In genomic region chr15:88854969-88855830, GRCm38 (mm10) we compare ENCODE assay signal across 9 mouse cellular contexts. TPM values are rescaled to one million over a fixed set of nuclear protein-coding genes. Genes with fewer than 3 reads are reported as not detected.
DNase-seq lines count a peak whose midpoint lies in the region; ATAC-seq lines count a peak whose summit lies in the region.
"Had no signal": no experiment of that assay in that cellular context is flagged by ENCODE, and none has a peak within 500 bp of the region (broad histone marks: within the 10 kb centered on the region; RNA-seq: fewer than 3 reads in every experiment).

No protein-coding gene starts in this region.

- H3K36me3 ChIP-seq in hindbrain, embryonic 12.5 days = no peaks in the 10 kb centered on the region
- no peaks in the 10 kb centered on the region for H3K36me3 ChIP-seq in hindbrain, embryonic 14.5 days (replicated peaks; ENCODE audit: control insufficient read depth, insufficient read depth)
- H3K36me3 ChIP-seq: limb, embryonic 12.5 days had no signal

- DNase-seq in hindbrain, embryonic 14.5 days (ENCODE audit: low spot score) = no peak
- DNase-seq in R1 (ENCODE audit: low read depth, low spot score) = peak; percentile 84
- DNase-seq in kidney, adult 9 months = peak; percentile 65
- DNase-seq in lung, postnatal 4 days = peak; percentile 59 to 70
- no peak for DNase-seq in frontal cortex, adult 2 months (ENCODE audit: extremely low spot score in 1 of 2, low spot score in 1 of 2)
- no peak for DNase-seq in left cerebral cortex, adult 11 months (ENCODE audit: low spot score)
- DNase-seq in adrenal gland, postnatal 25 days = no peak

- no peak for ATAC-seq in hindbrain, embryonic 12.5 days (ENCODE audit: low FRiP score)
- no peak for ATAC-seq in hindbrain, embryonic 14.5 days (ENCODE audit: low FRiP score)

- H3K4me1 ChIP-seq in hindbrain, embryonic 12.5 days = peaks cover 32% of the 10 kb centered on the region
- H3K4me1 ChIP-seq in hindbrain, embryonic 14.5 days (replicated peaks; ENCODE audit: control insufficient read depth, insufficient read depth, low read length) = peaks cover 4% of the 10 kb centered on the region; the same call in 1 of the 2 replicates

- H3K9me3 ChIP-seq in hindbrain, embryonic 12.5 days (replicated peaks) = no peaks in the 10 kb centered on the region
- H3K9me3 ChIP-seq in hindbrain, embryonic 14.5 days (ENCODE audit: control insufficient read depth, low read length) = no peaks in the 10 kb centered on the region
- H3K9me3 ChIP-seq: limb, embryonic 12.5 days had no signal

- no peak overlapping the region for H3K9ac ChIP-seq in hindbrain, embryonic 12.5 days
- H3K9ac ChIP-seq in hindbrain, embryonic 14.5 days = no peak overlapping the region
- H3K9ac ChIP-seq: limb, embryonic 12.5 days had no signal

- no peak overlapping the region for H3K27ac ChIP-seq in hindbrain, embryonic 12.5 days
- H3K27ac ChIP-seq in hindbrain, embryonic 14.5 days = no peak overlapping the region
- H3K27ac ChIP-seq: limb, embryonic 12.5 days had no signal

- 71% methylated on average over 15 of the region's 15 CpGs for WGBS in hindbrain, embryonic 12.5 days
- 75% methylated on average over 15 of the region's 15 CpGs for WGBS in hindbrain, embryonic 14.5 days

- H3K27me3 ChIP-seq in hindbrain, embryonic 12.5 days = no peaks in the 10 kb centered on the region
- no peaks in the 10 kb centered on the region for H3K27me3 ChIP-seq in hindbrain, embryonic 14.5 days (ENCODE audit: control insufficient read depth, insufficient read depth, low read length)
- H3K27me3 ChIP-seq: limb, embryonic 12.5 days had no signal

- H3K4me2 ChIP-seq in hindbrain, embryonic 12.5 days (replicated peaks) = peak overlapping the region; percentile 8; the same call in 1 of the 2 replicates
- H3K4me2 ChIP-seq in hindbrain, embryonic 14.5 days (replicated peaks) = no peak overlapping the region
- H3K4me2 ChIP-seq: limb, embryonic 12.5 days had no signal

- H3K4me3 ChIP-seq in hindbrain, embryonic 12.5 days = no peak overlapping the region
- no peak overlapping the region for H3K4me3 ChIP-seq in hindbrain, embryonic 14.5 days (replicated peaks; ENCODE audit: low read length)
- H3K4me3 ChIP-seq: limb, embryonic 12.5 days had no signal

RNA-seq across cellular contexts. Expression of gene Pim3, which starts 6.8 kb away (rescaled TPM):
- polyA plus RNA-seq in hindbrain, embryonic 12.5 days (2016; fragmentation: Nextera tagmentation; extraction: Ambion mirVana) = 45.3 and 48.0 TPM in 2 replicates
- polyA plus RNA-seq in hindbrain, embryonic 14.5 days (2014; fragmentation: Nextera tagmentation; extraction: Ambion mirVana) = 52.1 and 61.0 TPM in 2 replicates
- 13.6 and 22.2 TPM in 2 replicates for polyA plus RNA-seq in frontal cortex, adult 2 months (2012; rRNA removed)
- 71.8 and 89.5 TPM in 2 replicates for total RNA-seq in adrenal gland, postnatal 25 days (2021)

RNA-seq across cellular contexts. Expression of gene Creld2, which starts 35.8 kb away (rescaled TPM):
- 65.2 and 74.8 TPM in 2 replicates for polyA plus RNA-seq in hindbrain, embryonic 12.5 days (2016; fragmentation: Nextera tagmentation; extraction: Ambion mirVana)
- 59.5 and 64.0 TPM in 2 replicates for polyA plus RNA-seq in hindbrain, embryonic 14.5 days (2014; fragmentation: Nextera tagmentation; extraction: Ambion mirVana)
- polyA plus RNA-seq in frontal cortex, adult 2 months (2012; rRNA removed) = 24.1 and 31.2 TPM in 2 replicates
- 35.1 and 37.8 TPM in 2 replicates for total RNA-seq in adrenal gland, postnatal 25 days (2021)

RNA-seq across cellular contexts. Expression of gene Alg12, which starts 36.1 kb away (rescaled TPM):
- 9.1 and 9.9 TPM in 2 replicates for polyA plus RNA-seq in hindbrain, embryonic 12.5 days (2016; fragmentation: Nextera tagmentation; extraction: Ambion mirVana)
- polyA plus RNA-seq in hindbrain, embryonic 14.5 days (2014; fragmentation: Nextera tagmentation; extraction: Ambion mirVana) = 9.0 and 10.0 TPM in 2 replicates
- polyA plus RNA-seq in frontal cortex, adult 2 months (2012; rRNA removed) = 15.3 and 15.7 TPM in 2 replicates
- total RNA-seq in adrenal gland, postnatal 25 days (2021) = 13.7 and 16.3 TPM in 2 replicates

Comparison
In these comparisons a context has a peak if more than half of its experiments do, and no peak if none do; other contexts are left out.
1. DNase-seq: peak in R1 (single experiment), kidney, adult 9 months (single experiment) and lung, postnatal 4 days (2 of 2); none in hindbrain, embryonic 14.5 days (single experiment), frontal cortex, adult 2 months (0 of 2), left cerebral cortex, adult 11 months (single experiment) and adrenal gland, postnatal 25 days (single experiment).